Mouse (Mus musculus) E14TG2a.4 (cell line): ENCODE data around the gene Csnka2ip.

Experiments
- CTCF ChIP-seq: conservative IDR thresholded peaks from 2 replicates; pipeline ENCODE4 v1.5.1; 2014; ENCODE audit warnings: low read length
- POU5F1 ChIP-seq: IDR thresholded peaks from 2 replicates; pipeline ENCODE4 v1.6.1; 2014; ENCODE audit warnings: low read length, borderline replicate concordance

DNA sequence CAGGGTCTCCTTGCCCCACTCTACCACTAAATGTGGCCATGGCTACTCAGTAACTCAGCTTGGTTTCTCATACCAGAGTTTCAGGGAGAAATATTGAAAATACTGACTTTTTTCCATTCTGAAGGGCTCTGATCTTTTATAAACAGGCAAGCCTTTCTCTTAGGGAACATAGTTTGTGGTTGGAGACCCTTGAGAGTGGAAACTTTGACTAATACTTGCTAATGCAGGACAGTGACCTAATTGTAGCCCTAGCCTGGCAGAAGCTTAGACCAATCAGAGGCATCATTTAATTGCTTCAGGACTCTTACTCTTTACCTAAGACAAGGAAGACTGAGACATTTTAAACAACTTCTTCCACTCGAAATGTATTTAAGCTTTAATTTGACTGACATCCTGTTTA, 39.1 kb downstream of the Csnka2ip start:
- TF ChIP-seq CTCF (no peak), POU5F1 (no peak)
